Mouse (Mus musculus) embryo, embryonic 11.5 days (tissue): ENCODE results near the gene Plcb1.
A peak's percentile ranks its signal among the peaks of the same experiment; 100 is the strongest.

Source experiments
- DNase-seq: peaks from one replicate; pipeline ENCODE4 v3.0.0-alpha.2; 2012; ENCODE audit warnings: low read depth, low spot score

Plcb1 gene

GRCm38 (mm10) chr2:135202390-135202789, 416.5 kb downstream of the Plcb1 start:
- no peak for DNase-seq

GRCm38 (mm10) chr2:135204141-135205120, 418.6 kb downstream of the Plcb1 start:
- no peak for DNase-seq

- DNase-seq: no peak
These were observed 423.0 kb downstream of the Plcb1 start for GRCm38 (mm10) chr2:135208890-135209289.

GRCm38 (mm10) chr2:135214746-135215448, 429.0 kb downstream of the Plcb1 start:
- no peak for DNase-seq

- no peak for DNase-seq
These were observed 433.5 kb downstream of the Plcb1 start for GRCm38 (mm10) chr2:135219406-135219805.

- no peak for DNase-seq
These were observed 439.7 kb downstream of the Plcb1 start for GRCm38 (mm10) chr2:135225604-135226025.

GRCm38 (mm10) chr2:135230262-135230661, 444.4 kb downstream of the Plcb1 start:
- no peak for DNase-seq

GRCm38 (mm10) chr2:135242662-135243316, 456.9 kb downstream of the Plcb1 start:
- no peak for DNase-seq

- DNase-seq: no peak
These were observed 457.9 kb downstream of the Plcb1 start for GRCm38 (mm10) chr2:135243764-135244163.

- DNase-seq: no peak
These were observed 464.1 kb downstream of the Plcb1 start for GRCm38 (mm10) chr2:135249925-135250324.

GRCm38 (mm10) chr2:135251821-135252315, 466.0 kb downstream of the Plcb1 start:
- DNase-seq: no peak

- peak; percentile 19 for DNase-seq
These were observed 473.3 kb downstream of the Plcb1 start for GRCm38 (mm10) chr2:135259136-135259535.

GRCm38 (mm10) chr2:135263943-135264342, 478.1 kb downstream of the Plcb1 start:
- DNase-seq: no peak

- no peak for DNase-seq
These were observed 489.1 kb downstream of the Plcb1 start for GRCm38 (mm10) chr2:135274949-135275348.

GRCm38 (mm10) chr2:135278506-135278905, 492.6 kb downstream of the Plcb1 start:
- no peak for DNase-seq

GRCm38 (mm10) chr2:135279026-135279425, 493.2 kb downstream of the Plcb1 start:
- no peak for DNase-seq

GRCm38 (mm10) chr2:135283783-135284182, 497.9 kb downstream of the Plcb1 start:
- DNase-seq: no peak

GRCm38 (mm10) chr2:135296184-135296769, 510.4 kb downstream of the Plcb1 start:
- DNase-seq: no peak

GRCm38 (mm10) chr2:135300480-135300879, 514.6 kb downstream of the Plcb1 start:
- DNase-seq: no peak

- no peak for DNase-seq
These were observed 516.6 kb downstream of the Plcb1 start for GRCm38 (mm10) chr2:135302483-135302882.

GRCm38 (mm10) chr2:135305186-135305585, 519.3 kb downstream of the Plcb1 start:
- no peak for DNase-seq
